Mouse (Mus musculus): ENCODE measurements around the gene Msh5. TPM values are rescaled to one million over a fixed set of nuclear protein-coding genes. Genes with fewer than 3 reads are reported as not detected.
A peak's percentile ranks its signal among the peaks of the same experiment; 100 is the strongest.

Msh5 gene
- polyA plus RNA-seq, 1 experiment: 17.2 TPM

DNA sequence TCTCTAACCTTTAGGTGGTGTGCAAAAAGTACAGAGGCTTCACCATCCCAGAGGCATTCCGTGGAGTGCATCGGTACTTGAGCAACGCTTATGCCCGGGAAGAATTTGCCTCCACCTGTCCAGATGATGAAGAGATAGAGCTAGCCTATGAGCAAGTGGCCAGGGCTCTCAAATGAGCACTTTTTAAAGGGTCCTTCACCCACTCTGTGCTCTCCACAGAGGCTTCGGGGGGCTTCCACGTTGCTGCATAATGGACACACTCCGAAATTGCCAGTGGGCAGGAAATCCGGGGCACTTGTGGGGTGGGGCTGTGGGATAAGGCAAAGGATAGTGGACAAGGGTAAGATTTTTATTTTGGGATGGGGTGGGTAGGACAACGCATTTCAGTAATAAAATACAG is 11.8 kb upstream of the Msh5 start:
- no peak for TF ChIP-seq CTCF (IDR thresholded peaks at IDR 0.05; ENCODE audit: control insufficient read depth, insufficient read depth, low read length)
- no peak for TF ChIP-seq POLR2A (IDR thresholded peaks at IDR 0.05; ENCODE audit: borderline replicate concordance, control insufficient read depth, low read depth, low read length)
- Histone ChIP-seq H3K27ac (ENCODE audit: control insufficient read depth, insufficient read depth, low read depth, low read length, poor library complexity) (no peak overlapping the region), H3K4me3 (replicated peaks; ENCODE audit: control insufficient read depth, low read depth, low read length) (no peak overlapping the region), H3K4me1 (ENCODE audit: control insufficient read depth, insufficient read depth, low read length) (no peaks in the 10 kb centered on the region; the same call in 1 of the 2 replicates)
- WGBS: 69% methylated on average over 9 of the region's 9 CpGs

- Histone ChIP-seq H3K4me3 (replicated peaks; ENCODE audit: control insufficient read depth, low read depth, low read length) (no peak overlapping the region), H3K4me1 (ENCODE audit: control insufficient read depth, insufficient read depth, low read length) (peaks cover 2% of the 10 kb centered on the region; the same call in 1 of the 2 replicates), H3K27ac (ENCODE audit: control insufficient read depth, insufficient read depth, low read depth, low read length, poor library complexity) (no peak overlapping the region)
- WGBS: 64% methylated on average over 3 of the region's 3 CpGs
- no peak for TF ChIP-seq POLR2A (IDR thresholded peaks at IDR 0.05; ENCODE audit: borderline replicate concordance, control insufficient read depth, low read depth, low read length)
- TF ChIP-seq CTCF (IDR thresholded peaks at IDR 0.05; ENCODE audit: control insufficient read depth, insufficient read depth, low read length): no peak
Measured at GRCm38 (mm10) chr17:35057090-35057489, 10.5 kb upstream of the Msh5 start.

DNA sequence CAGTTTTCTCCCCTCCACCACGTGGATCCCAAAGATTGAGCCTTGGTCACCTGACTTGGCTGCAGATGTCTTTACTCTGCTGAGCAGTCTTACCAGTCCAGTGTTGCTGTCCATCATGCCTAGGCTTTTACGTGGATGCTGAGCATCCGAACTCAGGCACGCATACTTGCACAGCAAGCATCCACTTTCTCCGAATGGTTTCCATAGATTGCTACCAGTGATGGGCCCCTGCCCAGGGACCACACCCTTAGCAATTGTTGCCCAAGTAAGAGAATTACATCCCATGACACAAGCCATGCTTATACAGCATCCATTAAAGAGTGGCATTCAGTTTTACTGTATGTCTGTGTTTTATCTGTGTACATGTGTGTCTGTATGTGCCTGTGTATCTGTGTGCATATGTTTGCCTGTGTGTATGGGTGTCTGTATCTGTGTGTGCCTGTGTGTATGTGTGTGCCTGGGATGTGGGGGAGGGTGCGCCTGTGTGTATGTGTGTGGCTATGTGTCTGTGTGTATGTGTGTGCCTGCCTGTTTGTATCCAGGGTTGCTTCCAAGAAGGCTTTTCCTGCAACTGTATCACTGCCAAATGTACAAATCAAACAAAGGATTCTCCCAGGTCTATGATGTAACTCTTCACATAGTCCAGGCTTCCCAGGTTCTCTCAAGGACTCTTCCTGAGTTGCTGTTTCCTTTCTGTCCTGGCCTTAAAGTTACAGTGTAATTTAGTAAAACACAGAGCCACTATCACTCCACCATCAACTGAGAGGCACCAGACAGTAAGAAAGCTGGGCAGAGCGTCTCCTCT is 9.3 kb upstream of the Msh5 start:
- WGBS: 84% methylated on average over 7 of the region's 7 CpGs
- H3K4me1 ChIP-seq (ENCODE audit: control insufficient read depth, insufficient read depth, low read length): peaks cover 2% of the 10 kb centered on the region; the same call in 1 of the 2 replicates
- TF ChIP-seq CTCF (IDR thresholded peaks at IDR 0.05; ENCODE audit: control insufficient read depth, insufficient read depth, low read length) (no peak), POLR2A (IDR thresholded peaks at IDR 0.05; ENCODE audit: borderline replicate concordance, control insufficient read depth, low read depth, low read length) (no peak)
- H3K27ac ChIP-seq (ENCODE audit: control insufficient read depth, insufficient read depth, low read depth, low read length, poor library complexity): no peak overlapping the region
- no peak overlapping the region for H3K4me3 ChIP-seq (replicated peaks; ENCODE audit: control insufficient read depth, low read depth, low read length)

GRCm38 (mm10) chr17:35052271-35052798 is 5.8 kb upstream of the Msh5 start:
- 69% methylated on average over 12 of the region's 12 CpGs for WGBS
- H3K4me3 ChIP-seq (replicated peaks; ENCODE audit: control insufficient read depth, low read depth, low read length): peak overlapping the region; percentile 15
- TF ChIP-seq CTCF (IDR thresholded peaks at IDR 0.05; ENCODE audit: control insufficient read depth, insufficient read depth, low read length) (no peak), POLR2A (IDR thresholded peaks at IDR 0.05; ENCODE audit: borderline replicate concordance, control insufficient read depth, low read depth, low read length) (no peak)
- H3K27ac ChIP-seq (ENCODE audit: control insufficient read depth, insufficient read depth, low read depth, low read length, poor library complexity): no peak overlapping the region
- H3K4me1 ChIP-seq (ENCODE audit: control insufficient read depth, insufficient read depth, low read length): peaks cover 5% of the 10 kb centered on the region; the same call in 1 of the 2 replicates

DNA sequence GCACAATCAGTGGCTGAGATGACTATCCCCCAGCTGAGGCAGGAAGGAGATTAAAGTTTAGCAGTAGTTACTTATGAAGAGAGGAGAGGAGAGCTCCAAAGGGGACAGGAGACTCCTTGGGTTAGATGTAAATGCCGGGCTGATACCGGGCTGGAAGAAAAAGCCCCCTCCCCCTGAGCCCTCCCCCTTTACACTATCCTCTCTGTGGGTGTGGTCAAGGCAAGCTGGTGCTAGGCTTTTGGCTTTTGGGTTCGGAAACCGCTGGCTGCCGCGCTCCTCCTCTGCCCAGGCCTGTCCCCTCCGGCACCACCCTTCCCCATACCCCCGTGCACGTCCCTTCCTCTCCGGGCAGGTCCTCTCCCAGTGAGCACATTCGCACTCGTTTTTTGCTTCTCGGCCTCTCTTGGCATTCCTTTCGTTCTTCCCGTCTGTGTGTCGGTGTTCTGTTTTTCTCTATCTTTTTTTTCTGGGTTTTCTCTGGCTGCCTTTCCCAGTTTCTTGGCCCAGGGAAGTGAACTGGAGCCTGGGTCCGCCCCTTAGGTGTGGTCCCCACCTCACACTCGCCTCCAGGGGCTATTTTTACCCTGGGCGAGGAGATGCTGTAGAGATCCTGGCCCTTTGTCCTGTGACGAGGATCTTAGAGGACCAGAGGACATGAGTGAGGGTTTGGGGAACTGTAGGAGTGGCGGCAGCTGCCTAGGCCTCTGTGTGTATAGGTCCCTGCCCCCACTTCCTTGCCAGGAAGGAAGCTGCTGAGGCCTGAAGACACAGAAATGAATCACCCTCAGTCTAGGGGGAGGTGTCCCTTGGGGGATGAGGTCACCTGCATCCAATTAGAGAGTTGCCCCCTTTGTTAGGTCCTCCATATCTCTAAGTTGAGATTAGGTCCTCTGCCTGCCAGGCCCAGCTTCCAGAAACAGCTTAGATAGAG is 4.9 kb upstream of the Msh5 start:
- peak overlapping the region; percentile 89 for H3K4me3 ChIP-seq (replicated peaks; ENCODE audit: control insufficient read depth, low read depth, low read length)
- WGBS: 2% methylated on average over 21 of the region's 21 CpGs
- TF ChIP-seq POLR2A (IDR thresholded peaks at IDR 0.05; ENCODE audit: borderline replicate concordance, control insufficient read depth, low read depth, low read length): peak; percentile 71
- TF ChIP-seq CTCF (IDR thresholded peaks at IDR 0.05; ENCODE audit: control insufficient read depth, insufficient read depth, low read length): no peak
- H3K27ac ChIP-seq (ENCODE audit: control insufficient read depth, insufficient read depth, low read depth, low read length, poor library complexity): peak overlapping the region; percentile 98
- H3K4me1 ChIP-seq (ENCODE audit: control insufficient read depth, insufficient read depth, low read length): peaks cover 5% of the 10 kb centered on the region; the same call in 1 of the 2 replicates

DNA sequence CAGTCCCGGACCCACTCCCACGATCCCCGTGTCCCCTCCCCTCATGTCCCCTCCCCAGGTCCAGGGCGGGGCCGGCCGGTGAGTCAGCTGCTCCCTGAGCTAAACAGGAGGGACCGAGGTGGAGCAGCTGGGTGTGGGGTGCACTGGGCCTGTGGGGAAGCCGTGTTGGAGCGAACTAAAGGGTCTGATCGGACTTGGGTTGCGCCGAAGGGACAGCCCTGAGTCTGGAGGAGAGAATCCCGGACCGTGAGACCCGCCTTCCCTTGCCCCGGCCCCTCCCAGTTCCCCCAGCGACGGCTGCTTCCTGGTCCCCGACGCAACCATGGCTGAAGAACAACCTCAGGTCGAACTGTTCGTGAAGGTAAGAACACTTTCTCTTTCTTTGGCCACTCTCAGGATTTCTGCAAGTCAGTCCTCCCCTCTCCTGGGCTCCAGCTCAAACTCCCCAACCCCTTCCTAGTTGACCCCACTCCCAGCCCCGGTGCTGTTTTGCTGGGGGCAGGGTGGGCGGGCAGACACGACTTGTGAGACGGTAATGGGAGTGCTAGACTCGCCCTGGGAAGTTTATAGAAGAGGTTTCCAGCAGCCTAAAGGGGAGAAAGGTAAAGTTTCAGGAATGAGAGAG is 3.7 kb upstream of the Msh5 start:
- under 1% methylated on average over 27 of the region's 27 CpGs for WGBS
- peak overlapping the region; percentile 89 for H3K4me3 ChIP-seq (replicated peaks; ENCODE audit: control insufficient read depth, low read depth, low read length)
- TF ChIP-seq POLR2A (IDR thresholded peaks at IDR 0.05; ENCODE audit: borderline replicate concordance, control insufficient read depth, low read depth, low read length) (peak; percentile 93), CTCF (IDR thresholded peaks at IDR 0.05; ENCODE audit: control insufficient read depth, insufficient read depth, low read length) (no peak)
- H3K27ac ChIP-seq (ENCODE audit: control insufficient read depth, insufficient read depth, low read depth, low read length, poor library complexity): peak overlapping the region; percentile 98
- peaks cover 5% of the 10 kb centered on the region; the same call in 1 of the 2 replicates for H3K4me1 ChIP-seq (ENCODE audit: control insufficient read depth, insufficient read depth, low read length)

- under 1% methylated on average over 11 of the region's 11 CpGs for WGBS
- H3K4me1 ChIP-seq (ENCODE audit: control insufficient read depth, insufficient read depth, low read length): peaks cover 5% of the 10 kb centered on the region; the same call in 1 of the 2 replicates
- TF ChIP-seq POLR2A (IDR thresholded peaks at IDR 0.05; ENCODE audit: borderline replicate concordance, control insufficient read depth, low read depth, low read length): peak; percentile 79; the same call in 1 of the 2 replicates
- no peak for TF ChIP-seq CTCF (IDR thresholded peaks at IDR 0.05; ENCODE audit: control insufficient read depth, insufficient read depth, low read length)
- peak within 1 kb of the TSS; percentile 98 for H3K27ac ChIP-seq (ENCODE audit: control insufficient read depth, insufficient read depth, low read depth, low read length, poor library complexity)
- peak within 1 kb of the TSS; percentile 89 for H3K4me3 ChIP-seq (replicated peaks; ENCODE audit: control insufficient read depth, low read depth, low read length)
Measured at GRCm38 (mm10) chr17:35049561-35050016, 3.0 kb upstream of the Msh5 start, which contains the start of gene Clic1. Gene Clic1 (plus strand): TSS chr17:35049966.

Data from bone marrow, adult 2 months (tissue).